Mouse (Mus musculus): ENCODE measurements around the gene Gm10644.

Gene Gm10644

DNA sequence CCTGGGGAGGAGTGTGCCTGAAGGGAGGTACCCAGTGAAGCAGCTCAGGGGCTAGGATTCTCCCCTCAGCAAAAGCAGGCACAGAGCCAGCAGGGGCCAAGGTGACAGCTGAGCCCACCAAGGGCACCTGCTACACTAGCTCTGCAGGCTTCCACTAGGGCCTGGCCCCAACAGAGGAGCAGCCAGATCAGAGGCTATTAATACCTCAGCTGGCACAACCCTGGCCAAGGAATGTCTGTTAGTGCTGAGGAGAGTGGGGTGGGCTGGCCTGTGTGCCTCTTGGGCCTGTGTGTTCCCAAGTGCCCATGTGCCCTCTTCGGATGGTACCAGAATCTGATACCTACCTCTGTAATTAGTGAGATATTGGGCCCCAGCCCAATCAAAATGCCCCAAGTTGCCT is 25.2 kb upstream of the Gm10644 start:
- DNase-seq, result peak; percentile 31

DNA sequence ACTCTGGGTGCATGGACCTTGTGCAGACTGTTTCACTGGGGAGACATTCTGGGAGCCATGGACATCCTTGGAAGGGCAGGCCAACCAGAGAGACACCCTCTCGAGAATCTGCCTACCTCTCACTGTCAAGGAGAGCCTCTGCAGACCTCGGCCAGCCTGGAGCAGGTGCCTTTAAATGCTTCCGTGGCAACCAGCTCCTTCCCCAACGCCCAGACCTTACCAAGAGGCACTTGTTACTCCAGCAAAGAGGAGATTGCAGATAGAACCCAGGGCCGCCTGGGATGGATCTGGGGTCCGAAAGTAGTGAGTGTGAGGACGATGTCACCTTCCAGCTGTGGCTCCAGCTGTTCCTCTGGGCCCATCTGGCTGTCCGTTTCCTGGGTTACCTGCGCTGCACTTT is 23.2 kb upstream of the Gm10644 start:
- DNase-seq, result no peak

DNA sequence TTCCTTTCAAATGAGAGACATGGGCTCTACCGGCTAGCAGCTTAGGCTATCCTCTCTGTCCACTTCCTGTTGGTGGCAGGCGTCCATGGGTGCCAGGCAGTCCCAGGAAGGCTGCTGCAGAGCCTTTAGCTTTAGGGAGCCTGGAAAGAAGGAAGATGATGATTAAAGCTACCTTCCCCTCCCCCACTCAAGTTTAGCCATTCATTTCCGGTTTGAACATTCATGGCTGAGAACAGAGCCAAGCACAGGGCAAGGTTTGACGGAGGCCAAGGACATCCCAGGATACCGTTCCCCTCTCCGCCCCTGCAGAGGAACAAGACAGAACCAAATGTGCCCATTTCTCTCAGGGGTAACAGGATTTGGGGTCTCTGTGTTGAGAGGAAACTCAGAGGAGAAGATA is 22.6 kb upstream of the Gm10644 start:
- no peak for DNase-seq

DNA sequence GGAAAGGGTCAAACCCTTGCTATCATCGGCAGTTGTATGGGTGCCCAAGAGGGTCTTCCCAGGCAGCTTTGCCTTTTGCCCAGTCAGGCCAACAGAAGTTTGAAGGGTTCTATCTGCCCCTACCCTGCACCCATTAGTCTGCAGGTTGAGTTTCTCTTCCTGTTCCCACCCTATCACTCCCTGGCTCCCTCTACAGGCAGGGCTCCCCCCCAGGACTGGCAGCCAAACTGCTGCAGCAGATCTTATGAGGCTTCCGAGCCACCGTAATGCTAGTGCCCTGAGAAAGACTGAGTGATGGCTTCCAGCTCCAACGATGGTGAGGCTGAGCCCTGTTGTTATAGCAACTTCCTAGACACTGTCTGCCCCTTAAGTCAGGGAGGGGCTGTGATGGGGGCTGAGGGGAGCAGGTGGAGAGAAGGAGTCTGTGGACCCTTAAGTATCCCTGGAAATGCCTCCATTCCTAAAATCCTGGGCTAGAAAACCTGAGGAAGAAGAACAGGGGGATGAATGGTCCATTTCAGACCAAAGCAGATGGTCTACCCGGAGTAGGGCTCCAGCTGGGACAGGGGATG is 21.9 kb upstream of the Gm10644 start:
- DNase-seq, result no peak

DNA sequence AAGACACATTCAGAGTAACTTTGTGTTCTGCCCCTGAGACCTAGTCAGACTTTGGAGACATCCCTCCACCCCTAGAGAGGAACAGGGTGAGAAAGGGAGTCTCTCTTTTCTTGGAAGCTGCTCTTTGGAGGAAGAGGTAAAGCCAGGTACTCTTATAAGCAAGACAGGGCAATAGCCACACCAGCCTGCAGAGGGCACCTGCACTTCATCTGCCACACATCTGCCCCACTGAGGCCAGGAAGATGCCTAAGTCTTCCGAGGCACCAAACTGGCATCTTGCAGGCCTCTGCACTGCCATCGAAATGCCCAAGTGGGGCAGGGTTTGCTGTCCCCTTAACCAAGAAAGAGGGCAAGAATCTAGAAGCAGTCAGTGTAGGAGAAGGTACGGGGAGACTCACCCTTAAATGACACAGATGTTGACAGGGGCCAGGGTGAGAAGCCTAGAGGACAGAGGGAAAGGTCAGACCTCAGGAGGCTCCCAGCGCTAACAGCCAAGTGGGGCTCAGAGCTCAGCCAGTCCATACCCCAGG is 21.2 kb upstream of the Gm10644 start:
- no peak for DNase-seq

DNA sequence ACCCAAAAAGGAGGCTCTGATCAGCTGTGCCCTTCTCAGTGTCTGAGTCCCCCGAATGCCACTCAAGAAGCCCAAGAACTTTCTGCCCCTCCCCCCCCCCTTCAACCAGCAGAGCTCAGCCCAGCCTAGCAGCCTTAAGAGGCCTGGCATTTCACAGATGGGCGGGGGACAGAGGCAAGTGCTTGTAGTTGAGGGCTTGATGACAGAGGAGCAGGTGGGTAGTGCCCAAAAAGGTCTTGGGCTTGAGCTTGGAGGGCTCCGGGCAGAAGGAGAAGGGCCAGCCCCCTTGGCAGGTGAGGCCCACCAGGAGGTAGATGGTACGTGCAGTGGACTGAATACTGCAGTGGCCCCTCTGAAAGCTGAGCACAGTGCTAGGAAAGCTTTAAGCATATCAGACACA is 19.5 kb upstream of the Gm10644 start:
- no peak for DNase-seq

DNA sequence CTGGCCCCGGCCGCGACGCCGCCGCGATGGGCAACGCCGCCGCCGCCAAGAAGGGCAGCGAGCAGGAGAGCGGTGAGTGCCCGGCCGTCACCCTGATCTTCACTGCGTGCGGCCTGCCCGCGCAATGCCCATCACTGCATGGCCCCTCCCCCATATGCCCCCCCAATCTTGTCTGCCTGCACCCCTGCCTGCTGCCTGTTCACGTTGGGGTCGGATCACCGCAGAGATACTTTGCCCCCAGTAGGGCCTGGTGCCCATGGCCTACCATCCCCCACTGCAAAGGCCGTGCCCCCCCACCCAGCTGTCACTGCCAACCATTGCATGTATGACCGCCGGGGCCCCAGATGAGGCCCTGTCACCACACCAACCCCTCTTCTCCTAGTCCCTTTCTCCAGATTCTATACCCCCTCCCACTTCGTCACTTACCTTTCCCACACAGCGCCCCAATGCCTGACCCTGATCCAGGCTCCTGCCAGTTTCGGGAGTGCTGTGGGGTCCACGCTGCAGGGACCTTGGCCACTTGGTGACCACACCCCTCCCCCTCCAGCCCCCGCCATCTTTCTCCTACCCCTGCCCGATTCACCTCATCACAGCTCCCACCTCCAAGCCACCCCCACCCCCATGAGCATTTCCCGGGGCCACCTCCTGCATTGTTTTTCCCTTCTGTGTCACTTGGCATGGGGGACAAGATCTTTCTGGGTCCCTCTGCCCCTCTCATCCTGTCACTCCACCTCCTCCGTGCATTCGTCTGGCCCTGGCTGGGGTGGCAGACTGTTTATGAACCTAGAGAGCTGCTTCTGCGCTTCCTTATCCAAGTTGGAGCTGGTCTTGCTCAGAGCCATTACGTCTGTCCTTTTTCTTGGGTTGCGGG is 18.4 kb upstream of the Gm10644 start:
- peak; percentile 68 for DNase-seq

DNA sequence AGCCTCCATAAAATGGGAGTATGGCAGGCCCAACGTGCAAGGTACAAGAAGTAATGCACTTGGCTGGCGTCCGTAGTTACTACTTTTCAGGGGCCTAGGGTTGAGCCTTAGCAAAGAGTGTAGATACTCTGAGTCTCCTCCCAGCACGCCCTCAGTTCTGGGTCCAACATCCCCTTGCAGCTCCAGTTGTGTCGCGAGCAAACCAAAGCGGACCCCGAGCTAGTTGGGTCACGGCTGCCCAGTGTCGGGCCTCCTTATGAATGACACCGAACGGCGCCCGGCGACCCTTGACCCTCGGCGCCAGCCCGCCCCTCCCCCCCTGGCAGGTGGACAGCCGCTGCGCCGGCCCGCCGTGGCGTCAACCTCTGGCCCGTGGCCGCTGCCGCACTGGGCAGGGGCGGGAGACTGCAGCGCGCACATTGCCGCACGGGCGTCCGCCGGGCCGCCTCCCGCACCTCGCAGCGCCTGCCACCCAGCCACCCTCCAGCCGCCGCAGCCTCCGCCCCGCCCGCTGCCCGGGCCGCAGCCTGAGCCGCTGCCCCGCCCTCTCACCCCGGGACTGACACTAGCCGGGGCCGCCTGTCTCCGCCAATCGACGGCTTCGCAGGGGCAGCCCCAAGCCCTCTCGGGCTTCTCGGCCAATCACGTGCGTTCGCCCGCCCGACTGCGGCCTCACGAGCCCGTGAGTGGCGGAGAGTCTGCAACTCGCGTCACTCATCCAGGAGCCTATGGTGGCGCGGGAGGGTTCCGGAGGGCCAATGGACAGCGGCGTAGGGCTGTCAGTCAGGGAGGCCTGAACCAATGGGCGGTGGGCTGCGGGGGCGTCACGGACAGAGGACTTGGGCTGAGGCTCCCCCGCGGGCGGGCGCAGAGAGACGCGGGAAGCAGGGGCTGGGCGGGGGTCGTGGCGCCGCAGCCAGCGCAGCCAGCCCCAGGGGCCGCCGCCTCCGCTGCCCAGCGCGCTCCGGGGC is 17.4 kb upstream of the Gm10644 start, which contains the start of gene Prkaca:
Gene Prkaca, plus strand, starts transcription at position 844 of the 971 bp plus-strand sequence.
- peak; percentile 99 for DNase-seq

DNA sequence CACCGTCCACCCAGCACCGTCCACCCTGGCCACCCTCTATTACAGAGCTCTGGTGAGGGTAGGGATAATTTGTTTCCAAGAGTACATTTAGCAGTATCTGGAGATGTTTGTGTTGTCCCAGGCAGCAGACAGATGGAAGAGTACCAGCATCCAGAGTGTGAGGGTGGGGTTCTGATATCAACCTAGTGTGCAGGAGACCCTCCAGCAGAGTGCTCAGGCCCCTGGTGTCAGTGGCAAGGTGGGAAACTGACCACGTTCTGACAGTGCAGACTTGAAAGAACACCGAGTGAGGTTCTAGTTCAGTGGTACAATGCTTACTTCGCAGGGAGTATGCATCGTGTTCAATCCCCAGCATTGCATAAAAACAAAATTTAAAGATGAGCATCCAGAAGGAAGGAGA is 16.7 kb upstream of the Gm10644 start:
- DNase-seq, result no peak

DNA sequence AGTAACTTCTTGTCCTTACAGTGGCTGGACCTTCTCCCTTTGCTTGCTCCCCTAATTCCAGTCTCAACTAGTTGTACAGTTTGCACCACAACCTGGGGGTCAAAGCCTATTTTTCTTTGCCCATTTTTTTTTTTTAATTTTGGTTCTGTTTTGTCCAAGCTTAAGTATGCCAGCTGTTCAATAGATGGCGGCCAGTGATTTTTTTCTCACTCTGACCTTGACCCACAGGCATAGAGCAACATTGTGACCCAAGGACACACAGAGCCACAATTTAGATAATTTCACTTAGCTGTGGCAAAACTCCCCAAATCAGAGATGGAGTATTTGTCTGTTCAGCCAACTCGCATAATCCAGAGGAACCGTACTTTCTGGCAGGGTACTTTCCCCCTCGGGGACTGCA is 16.1 kb upstream of the Gm10644 start:
- no peak for DNase-seq

DNA sequence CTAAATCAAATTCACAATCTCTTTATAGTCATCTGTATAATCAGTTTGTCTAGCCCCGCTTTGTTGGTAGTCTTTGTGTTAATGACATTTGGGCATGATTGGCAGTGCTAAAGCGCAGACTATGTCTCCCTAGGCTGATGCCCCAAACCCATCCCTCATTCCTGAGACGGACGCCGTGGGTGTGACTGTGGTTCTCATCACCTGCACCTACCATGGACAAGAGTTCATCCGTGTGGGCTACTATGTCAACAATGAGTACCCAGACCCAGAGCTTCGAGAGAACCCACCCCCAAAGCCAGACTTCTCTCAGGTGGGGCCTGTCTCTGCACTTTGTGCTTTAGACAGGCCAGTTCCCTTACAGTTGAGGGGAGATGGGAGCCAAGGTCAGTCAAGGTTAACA is 12.7 kb upstream of the Gm10644 start:
- DNase-seq, result no peak

DNA sequence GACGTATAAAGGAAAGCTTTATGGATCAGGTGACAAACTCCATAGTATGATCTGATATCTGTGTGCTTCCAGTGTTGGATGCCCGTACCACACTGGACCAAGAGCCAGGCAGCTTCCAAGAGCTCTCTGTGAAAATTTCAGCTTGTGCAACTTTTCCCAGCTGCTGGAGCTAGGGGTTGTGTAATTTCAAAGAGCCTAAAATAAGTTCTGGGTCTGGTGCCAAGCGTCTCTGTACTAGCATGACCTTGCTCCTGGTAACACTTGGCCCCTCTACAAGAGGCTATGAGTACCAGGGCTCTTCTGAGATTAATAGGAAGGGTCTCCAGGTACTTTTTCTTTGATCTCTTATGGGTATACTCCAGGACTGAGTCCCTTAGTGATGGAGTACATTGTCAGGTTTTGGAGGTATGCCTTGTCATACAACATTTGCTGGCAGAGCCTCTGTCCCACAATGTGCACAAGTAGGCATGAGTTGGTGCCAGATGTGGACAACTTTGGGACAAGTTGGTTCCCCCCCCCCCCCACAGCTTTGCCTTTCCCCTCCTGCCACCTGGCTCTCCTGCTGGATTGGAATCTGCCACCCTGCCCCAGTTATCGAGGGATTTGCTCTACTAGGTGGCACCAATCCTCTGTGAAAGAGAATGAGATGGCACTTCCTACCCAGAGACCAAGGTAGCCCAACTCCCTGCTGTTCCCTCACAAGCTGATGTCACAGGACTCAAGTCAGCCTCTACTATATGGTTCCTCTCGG is 9.2 kb upstream of the Gm10644 start:
- DNase-seq, result no peak

DNA sequence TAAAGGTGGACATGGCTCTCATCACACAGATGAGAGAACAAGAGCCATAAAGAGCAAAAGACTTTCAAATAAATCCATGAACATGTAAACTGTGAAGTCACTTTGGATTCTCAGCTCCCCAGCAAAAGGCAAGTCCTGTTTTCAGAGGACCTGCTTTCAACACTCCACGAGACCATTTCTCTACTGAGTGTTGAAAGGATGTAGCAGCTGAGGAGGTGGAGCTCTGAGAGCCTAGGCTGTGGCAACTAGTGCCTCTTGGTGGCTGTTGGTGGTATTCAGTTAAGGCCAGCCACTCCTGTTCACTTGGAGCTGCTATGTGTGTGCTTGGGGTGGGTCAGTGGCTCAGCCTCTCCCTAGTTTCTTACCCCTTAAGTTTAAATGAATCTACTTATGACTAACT is 1.8 kb upstream of the Gm10644 start:
- DNase-seq, result no peak

DNA sequence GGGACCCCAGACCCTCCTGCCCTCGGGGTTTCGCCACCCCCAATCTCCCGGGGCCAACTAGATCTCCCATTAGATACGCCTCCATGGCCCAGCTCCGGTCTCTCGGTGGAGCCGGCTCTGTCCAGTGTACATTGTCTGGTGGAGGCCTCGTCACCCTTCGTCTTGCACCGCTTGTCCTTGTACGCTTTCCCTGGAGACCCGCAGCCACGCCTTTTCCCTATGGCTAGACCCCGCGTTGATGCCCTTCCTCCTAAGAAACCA is 883 bp upstream of the Gm10644 start:
- no peak for DNase-seq

DNA sequence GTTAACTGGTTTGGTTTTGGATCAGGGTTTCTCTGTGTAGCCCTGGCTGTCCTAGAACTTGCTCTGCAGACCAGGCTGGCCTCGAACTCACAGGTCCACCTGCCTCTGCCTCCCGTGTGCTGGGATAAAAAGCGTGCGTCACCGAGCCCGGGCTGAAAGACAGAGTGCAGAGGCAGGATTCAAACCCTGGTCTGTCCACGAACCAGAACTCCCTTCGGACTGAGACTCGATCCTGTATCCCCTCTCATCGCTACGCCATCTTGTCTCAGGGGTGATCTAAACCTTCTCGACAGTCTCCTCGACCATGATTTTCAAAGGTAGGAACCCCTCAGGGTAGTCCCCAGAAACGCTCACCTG is 278 bp downstream of the Gm10644 start:
- no peak for DNase-seq

DNA sequence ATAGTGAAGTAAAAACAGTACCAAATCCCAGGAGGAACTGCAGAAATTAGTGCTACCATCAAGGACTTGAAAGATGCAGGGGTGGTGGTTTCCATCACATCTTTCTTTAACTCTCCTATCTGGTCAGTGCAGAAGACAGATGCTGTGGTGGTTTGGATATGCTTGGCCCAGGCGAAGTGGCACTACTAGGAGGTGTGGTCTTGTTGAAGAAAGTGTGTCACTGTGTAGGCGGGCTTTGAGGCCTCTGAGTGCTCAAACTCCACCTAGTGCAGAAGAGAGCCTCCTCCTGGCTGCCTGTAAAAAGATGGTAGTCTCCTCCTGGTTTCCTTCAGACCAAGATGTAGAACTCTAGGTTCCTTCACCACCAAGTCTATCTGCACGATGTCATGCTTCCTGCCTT is 9.5 kb downstream of the Gm10644 start:
- no peak for DNase-seq

DNA sequence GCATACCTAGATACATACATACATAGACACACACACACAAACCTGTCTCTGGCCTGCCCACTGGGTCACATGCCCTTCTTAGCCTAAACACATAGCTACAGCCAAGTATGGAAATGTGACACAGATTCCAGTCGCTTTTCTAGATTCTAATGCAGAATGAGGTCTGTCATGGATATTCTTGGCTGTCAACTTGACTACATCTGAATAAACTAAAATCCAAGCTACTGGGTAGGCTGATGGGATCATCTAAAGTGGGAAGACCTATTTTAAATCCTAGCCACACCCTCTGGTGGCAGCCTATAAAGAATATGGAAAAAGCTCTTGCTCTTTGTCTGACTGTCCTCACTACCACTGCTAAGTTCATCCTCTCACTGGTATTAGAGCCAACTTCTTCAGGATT is 12.6 kb downstream of the Gm10644 start:
- no peak for DNase-seq

DNA sequence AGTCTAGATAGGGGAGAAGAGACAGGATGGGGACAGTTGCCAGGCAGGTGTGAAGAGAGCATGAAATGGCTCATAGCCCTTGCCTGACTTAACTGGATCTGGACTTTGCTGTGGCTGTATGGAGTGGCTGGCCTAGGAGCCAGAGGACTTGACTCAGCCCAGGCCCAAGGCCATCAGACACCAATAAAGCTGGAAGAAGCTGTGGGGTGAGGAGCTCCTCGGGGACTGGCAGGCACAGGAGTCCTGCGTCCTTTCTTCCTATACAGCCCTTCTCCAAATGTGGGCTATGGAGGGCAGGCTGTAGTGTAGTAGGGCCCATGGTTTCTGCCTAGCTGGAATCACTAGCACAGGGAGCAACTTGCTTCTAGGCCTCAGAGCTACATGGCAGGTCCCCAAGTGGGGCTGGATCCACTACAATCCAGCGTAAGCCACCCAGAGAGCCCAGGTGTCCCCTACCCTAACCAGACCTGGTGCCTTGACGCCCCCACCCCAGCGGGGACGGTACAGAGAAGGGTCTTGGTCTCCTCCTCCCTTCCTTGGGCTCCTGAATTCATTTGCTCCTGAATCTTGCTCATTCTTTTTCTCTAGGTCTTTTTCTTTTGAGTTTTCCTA is 13.8 kb downstream of the Gm10644 start:
- no peak for DNase-seq

DNA sequence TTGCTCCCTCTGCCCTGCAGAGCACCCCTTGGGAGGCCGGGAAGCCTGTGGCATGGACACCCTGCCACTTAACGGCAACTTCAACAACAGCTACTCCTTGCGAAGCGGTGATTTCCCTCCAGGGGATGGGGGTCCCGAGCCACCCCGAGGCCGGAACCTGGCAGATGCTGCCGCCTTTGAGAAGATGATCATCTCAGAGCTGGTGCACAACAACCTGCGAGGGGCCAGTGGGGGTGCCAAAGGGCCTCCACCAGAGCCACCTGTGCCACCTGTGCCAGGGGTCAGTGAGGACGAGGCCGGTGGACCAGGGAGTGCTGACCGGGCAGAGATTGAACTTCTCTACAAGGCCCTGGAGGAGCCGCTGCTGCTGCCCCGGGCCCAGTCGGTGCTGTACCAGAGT is 16.7 kb downstream of the Gm10644 start:
- no peak for DNase-seq

DNA sequence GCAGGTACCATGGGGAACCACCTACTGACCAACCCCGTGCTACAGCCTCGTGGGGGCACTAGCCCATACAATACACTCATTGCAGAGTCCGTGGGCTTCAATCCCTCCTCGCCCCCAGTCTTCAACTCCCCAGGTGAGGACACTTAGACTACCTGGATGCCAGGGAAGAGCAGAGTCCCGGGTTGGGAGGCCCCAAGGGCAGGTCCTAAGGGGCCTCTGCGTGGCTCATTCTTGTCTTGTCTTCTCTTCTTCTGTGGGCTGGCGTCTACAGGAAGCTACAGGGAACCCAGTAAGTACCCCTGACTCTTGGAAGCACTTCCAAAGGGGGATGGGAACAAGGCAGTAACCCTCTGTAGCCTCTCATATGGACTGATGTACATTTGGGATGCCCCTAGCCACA is 17.4 kb downstream of the Gm10644 start:
- DNase-seq, result no peak

DNA sequence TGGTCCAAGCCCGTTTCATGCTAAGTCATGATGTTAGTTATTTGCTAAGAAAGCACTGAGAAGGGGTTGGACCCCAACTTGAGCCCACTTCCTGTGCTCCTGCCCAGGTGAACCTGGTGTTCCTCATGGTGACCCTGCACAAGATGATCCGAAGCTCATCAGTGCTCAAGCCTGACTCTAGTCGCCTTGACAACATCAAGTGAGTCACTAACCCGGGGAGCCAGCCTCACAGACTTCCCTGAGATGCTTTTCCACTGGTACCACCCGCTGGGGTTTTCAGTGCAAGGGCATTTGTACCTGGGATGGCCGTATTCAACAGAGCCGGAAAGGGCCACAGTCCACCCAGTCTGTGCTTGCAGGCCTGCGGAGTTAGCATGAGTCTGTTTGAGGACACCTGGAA is 19.6 kb downstream of the Gm10644 start:
- no peak for DNase-seq

DNA sequence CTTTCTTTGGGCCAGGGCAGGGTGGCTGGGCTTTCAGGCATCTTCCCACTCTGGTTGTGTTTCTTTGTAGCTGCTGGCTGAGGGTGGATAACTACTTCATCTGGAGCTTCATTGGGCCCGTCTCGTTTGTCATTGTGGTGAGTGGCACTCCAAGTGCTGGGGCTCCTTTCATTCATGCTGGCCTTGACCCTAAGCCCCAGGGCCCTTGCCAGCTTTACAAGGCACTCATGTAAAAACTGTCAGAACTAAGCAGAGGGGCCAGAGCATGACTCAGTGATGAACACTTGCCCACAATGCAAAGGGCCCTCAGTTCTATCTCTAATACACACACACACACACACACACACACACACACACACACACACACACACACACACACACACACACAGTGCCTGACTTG is 20.0 kb downstream of the Gm10644 start:
- no peak for DNase-seq

DNA sequence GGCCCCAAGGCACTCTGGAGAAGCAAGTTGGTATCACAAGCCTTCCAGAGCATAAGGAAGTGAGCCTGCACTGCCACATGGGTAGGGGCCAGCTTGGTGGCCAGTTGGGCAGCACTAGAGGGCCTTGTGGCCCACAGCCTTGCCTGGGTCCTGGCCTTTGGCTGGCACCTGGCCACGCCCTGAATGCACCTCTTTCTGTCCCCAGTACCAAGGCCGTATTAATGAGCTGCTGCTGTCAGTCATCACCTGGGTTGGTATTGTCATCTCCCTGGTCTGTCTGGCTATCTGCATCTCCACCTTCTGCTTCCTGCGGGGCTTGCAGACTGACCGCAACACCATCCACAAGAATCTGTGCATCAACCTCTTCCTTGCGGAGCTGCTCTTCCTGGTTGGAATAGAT is 20.8 kb downstream of the Gm10644 start:
- DNase-seq, result no peak

Data from cerebellum, adult 9-10 months (tissue).